Mouse (Mus musculus): Measurements from ENCODE around the gene Gm49320. TPM values are rescaled to one million over a fixed set of nuclear protein-coding genes. Genes with fewer than 3 reads are reported as not detected.
A peak's percentile ranks its signal among the peaks of the same experiment; 100 is the strongest.

Gm49320 gene
- total and polyA plus RNA-seq, 2 experiments from 2014 or later = 0.11 to 0.85 TPM

DNA sequence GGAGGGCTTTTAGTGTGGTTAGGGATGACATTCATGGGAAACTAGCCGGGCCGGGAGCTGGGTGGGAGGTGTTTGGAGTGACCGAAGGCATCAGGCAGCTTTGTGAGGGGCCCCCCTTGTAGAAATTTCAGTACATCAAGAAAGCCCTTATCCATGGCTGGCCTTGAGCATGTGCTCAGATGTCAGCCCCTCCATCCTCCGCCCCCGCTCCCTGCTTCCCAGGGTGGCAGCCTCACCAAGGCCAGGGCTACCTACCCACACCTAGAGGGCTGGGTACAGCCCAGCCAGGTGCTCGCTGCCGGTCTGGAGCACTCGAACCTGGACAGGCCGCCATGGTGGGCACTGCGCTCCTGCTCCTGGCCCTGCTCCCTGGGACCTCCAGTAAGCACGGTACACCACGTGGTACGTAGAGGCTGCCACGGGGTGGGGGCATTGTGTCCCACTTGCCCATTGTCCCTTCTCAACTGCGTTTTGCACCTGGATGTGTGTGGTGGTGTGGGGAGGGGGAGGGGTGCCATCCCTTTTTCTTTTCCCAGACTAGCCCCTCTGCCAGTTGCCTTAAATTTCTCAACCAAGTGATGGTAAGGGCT lies 9.4 kb downstream of the Gm49320 start, which contains the start of gene Tgfbr3l:
Gene Tgfbr3l, plus strand, starts transcription at position 264 of the 590 bp plus-strand sequence.
- H3K9ac ChIP-seq (replicated peaks; ENCODE audit: low read length, poor library complexity, severe bottlenecking) = 0 out of 2 replicates have a peak within 1 kb of the TSS, but pooled peaks have one; percentile 1
- no peaks in the 10 kb centered on the region for H3K4me1 ChIP-seq (ENCODE audit: insufficient read depth, low read length)
- ATAC-seq (ENCODE audit: low FRiP score) = no peak
- no peak within 1 kb of the TSS for H3K27ac ChIP-seq (ENCODE audit: low read depth, low read length)
- DNase-seq (ENCODE audit: low spot score) = no peak
- WGBS = 72% methylated on average over 15 of the region's 15 CpGs
- H3K27me3 ChIP-seq (ENCODE audit: insufficient read depth, low read length) = no peaks in the 10 kb centered on the region
- no peak for TF ChIP-seq CTCF (IDR thresholded peaks at IDR 0.05)
- H3K36me3 ChIP-seq (ENCODE audit: insufficient read depth, low read length) = peaks cover 46% of the 10 kb centered on the region
- H3K9me3 ChIP-seq (ENCODE audit: low read length) = no peaks in the 10 kb centered on the region
- H3K4me2 ChIP-seq (ENCODE audit: low read depth, low read length, poor library complexity, severe bottlenecking) = no peak within 1 kb of the TSS
- H3K4me3 ChIP-seq (ENCODE audit: low read depth, low read length) = no peak within 1 kb of the TSS

GRCm38 (mm10) chr8:4249213-4249612 lies 10.5 kb downstream of the Gm49320 start:
- Histone ChIP-seq H3K36me3 (ENCODE audit: insufficient read depth, low read length) (peaks cover 35% of the 10 kb centered on the region), H3K27me3 (ENCODE audit: insufficient read depth, low read length) (no peaks in the 10 kb centered on the region), H3K9ac (replicated peaks; ENCODE audit: low read length, poor library complexity, severe bottlenecking) (0 out of 2 replicates have a peak overlapping the region, but pooled peaks have one; percentile 1), H3K4me3 (ENCODE audit: low read depth, low read length) (no peak overlapping the region), H3K4me1 (ENCODE audit: insufficient read depth, low read length) (no peaks in the 10 kb centered on the region), H3K9me3 (ENCODE audit: low read length) (no peaks in the 10 kb centered on the region), H3K27ac (ENCODE audit: low read depth, low read length) (no peak overlapping the region), H3K4me2 (ENCODE audit: low read depth, low read length, poor library complexity, severe bottlenecking) (no peak overlapping the region)
- WGBS = 20% methylated on average over 29 of the region's 29 CpGs
- DNase-seq (ENCODE audit: low spot score) (no peak), ATAC-seq (ENCODE audit: low FRiP score) (no peak)
- TF ChIP-seq CTCF (IDR thresholded peaks at IDR 0.05) = no peak

DNA sequence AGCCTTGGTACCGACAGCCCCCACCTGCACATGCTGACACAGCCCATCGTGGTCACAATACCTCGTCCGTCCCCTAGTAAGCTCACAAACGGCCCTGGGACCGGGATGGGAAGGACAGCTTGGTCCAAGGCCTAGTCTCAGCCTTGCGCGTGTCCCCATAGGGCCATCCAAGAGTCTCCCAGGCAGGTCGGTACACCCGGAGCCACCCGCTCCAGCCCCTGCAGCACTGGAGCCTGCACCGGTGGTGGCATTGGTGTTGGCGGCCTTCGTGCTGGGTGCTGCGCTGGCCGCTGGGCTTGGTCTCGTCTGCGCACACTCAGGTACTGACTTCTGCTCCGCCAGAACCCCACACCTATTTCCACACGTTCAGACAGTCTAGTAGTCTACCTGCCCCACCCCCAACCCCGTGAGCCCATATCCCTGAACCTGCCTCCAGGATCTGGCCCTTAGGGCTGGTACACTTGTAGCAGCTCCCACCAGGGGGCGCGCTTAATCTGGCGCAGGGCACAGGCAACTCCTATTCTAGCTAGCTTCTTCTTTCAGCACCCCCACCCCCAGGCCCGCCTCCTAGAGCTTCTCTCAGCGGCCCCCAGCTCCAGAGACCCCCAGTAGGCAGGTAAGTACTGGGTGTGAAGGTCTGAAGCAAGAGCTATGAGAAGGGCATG lies 11.8 kb downstream of the Gm49320 start:
- Histone ChIP-seq H3K4me1 (ENCODE audit: insufficient read depth, low read length) (no peaks in the 10 kb centered on the region), H3K4me3 (ENCODE audit: low read depth, low read length) (no peak overlapping the region), H3K27me3 (ENCODE audit: insufficient read depth, low read length) (no peaks in the 10 kb centered on the region), H3K9me3 (ENCODE audit: low read length) (no peaks in the 10 kb centered on the region), H3K4me2 (ENCODE audit: low read depth, low read length, poor library complexity, severe bottlenecking) (no peak overlapping the region), H3K9ac (replicated peaks; ENCODE audit: low read length, poor library complexity, severe bottlenecking) (0 out of 2 replicates have a peak overlapping the region, but pooled peaks have one; percentile 19), H3K27ac (ENCODE audit: low read depth, low read length) (no peak overlapping the region), H3K36me3 (ENCODE audit: insufficient read depth, low read length) (peaks cover 32% of the 10 kb centered on the region)
- ATAC-seq (ENCODE audit: low FRiP score) (no peak), DNase-seq (ENCODE audit: low spot score) (peak; percentile 78)
- 33% methylated on average over 26 of the region's 26 CpGs for WGBS
- peak; percentile 82 for TF ChIP-seq CTCF (IDR thresholded peaks at IDR 0.05)

DNA sequence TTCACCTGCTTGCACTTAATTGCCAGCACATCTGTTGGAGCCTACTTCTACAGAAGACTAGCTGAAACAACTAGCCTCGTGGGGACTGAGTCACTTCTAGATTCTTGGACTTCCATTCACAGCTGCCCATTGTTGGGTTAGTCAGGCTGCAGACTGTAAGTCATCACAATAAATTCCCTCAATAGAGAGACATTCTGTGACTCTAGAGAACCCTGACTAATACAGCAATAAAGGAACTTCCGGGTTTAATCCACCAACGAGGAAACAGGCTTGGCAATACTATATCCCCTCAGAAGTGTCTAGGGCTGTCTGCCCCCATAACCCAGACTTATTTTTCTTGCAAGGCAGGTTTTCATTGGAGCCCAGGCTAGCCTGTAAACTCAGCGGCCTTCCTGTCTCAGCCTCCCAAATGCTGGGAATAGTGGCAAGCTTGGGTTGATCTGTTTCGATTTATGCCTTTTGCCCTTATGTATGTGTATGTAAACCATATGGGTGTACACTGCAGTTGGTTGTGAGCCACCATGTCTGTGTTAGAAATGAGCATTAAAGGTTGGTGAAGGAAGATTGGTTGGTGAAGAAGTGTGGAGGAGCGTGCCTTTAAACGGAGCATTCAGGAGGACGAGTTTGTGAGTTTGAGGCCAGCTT lies 13.6 kb downstream of the Gm49320 start:
- Histone ChIP-seq H3K4me3 (ENCODE audit: low read depth, low read length) (peak overlapping the region; percentile 65), H3K27me3 (ENCODE audit: insufficient read depth, low read length) (no peaks in the 10 kb centered on the region), H3K9ac (replicated peaks; ENCODE audit: low read length, poor library complexity, severe bottlenecking) (peak overlapping the region; percentile 79; the same call in 1 of the 2 replicates), H3K36me3 (ENCODE audit: insufficient read depth, low read length) (peaks cover 34% of the 10 kb centered on the region), H3K4me1 (ENCODE audit: insufficient read depth, low read length) (peaks cover 3% of the 10 kb centered on the region; the same call in 1 of the 2 replicates), H3K27ac (ENCODE audit: low read depth, low read length) (peak overlapping the region; percentile 87), H3K9me3 (ENCODE audit: low read length) (no peaks in the 10 kb centered on the region), H3K4me2 (ENCODE audit: low read depth, low read length, poor library complexity, severe bottlenecking) (peak overlapping the region; percentile 68)
- DNase-seq (ENCODE audit: low spot score) (no peak), ATAC-seq (ENCODE audit: low FRiP score) (no peak)
- TF ChIP-seq CTCF (IDR thresholded peaks at IDR 0.05) = no peak
- WGBS = 43% methylated on average over 8 of the region's 8 CpGs

DNA sequence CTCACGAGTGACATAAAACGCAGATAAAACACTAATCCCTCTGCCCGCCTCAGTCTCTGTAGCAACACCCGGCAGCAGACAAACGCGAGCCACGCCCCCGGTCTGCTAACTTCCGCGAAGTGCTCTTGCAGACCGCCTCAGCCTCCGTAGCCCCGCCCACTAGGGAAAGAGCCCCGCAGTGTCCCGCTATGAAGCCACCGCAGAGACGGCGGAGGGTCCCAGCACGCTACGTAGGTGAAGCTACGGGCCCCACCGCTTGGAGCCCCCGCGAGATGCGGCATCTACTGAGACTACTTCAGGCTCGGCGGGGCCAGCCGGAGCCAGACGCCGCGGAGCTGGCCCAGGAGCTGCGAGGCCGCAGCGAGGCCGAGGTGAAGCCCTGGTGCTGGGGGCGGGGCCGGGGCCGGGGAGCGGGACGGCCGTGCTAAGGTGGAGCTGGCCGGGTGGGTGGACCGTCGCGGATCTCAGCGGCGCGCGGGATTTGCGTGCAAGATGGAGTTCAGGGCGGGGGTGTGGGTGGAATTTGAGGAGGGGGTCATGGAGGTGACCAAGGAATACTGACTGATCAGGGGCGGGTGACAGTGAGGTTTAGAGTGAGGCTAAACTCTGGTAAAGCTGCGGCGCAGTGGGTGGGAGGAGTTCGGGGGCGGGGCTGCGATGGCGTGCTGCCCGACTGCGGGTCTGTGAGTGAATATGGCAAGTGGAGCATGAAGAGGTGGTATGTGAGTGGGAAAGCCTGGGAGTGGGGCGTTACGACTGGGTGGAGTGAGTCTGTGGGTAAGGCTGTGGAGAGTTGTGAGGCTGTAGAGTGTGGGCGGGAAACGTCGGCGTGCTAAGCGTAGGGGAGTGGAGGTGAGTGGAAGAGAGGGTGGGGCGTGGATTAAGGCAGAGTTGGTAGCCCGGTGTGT lies 14.5 kb downstream of the Gm49320 start, which contains the start of gene Snapc2:
Gene Snapc2, plus strand, starts transcription at position 147 of the 908 bp plus-strand sequence.
- Histone ChIP-seq H3K4me3 (ENCODE audit: low read depth, low read length) (peak within 1 kb of the TSS; percentile 65), H3K36me3 (ENCODE audit: insufficient read depth, low read length) (peaks cover 25% of the 10 kb centered on the region), H3K9ac (replicated peaks; ENCODE audit: low read length, poor library complexity, severe bottlenecking) (peak within 1 kb of the TSS; percentile 79), H3K9me3 (ENCODE audit: low read length) (no peaks in the 10 kb centered on the region), H3K4me2 (ENCODE audit: low read depth, low read length, poor library complexity, severe bottlenecking) (peak within 1 kb of the TSS; percentile 68), H3K4me1 (ENCODE audit: insufficient read depth, low read length) (peaks cover 10% of the 10 kb centered on the region), H3K27ac (ENCODE audit: low read depth, low read length) (peak within 1 kb of the TSS; percentile 87), H3K27me3 (ENCODE audit: insufficient read depth, low read length) (no peaks in the 10 kb centered on the region)
- peak; percentile 97 for DNase-seq (ENCODE audit: low spot score)
- ATAC-seq (ENCODE audit: low FRiP score) = peak; percentile 88
- no peak for TF ChIP-seq CTCF (IDR thresholded peaks at IDR 0.05)
- WGBS = under 1% methylated on average over 69 of the region's 69 CpGs

Measured in midbrain, postnatal 0 days (tissue).